Mouse (Mus musculus): ENCODE results near the gene Unc13c.

Unc13c gene

GRCm38 (mm10) chr9:73882393-73882919 is 86.3 kb downstream of the Unc13c start:
- DNase-seq (ENCODE audit: low spot score in 2 of 2): no peak

DNA sequence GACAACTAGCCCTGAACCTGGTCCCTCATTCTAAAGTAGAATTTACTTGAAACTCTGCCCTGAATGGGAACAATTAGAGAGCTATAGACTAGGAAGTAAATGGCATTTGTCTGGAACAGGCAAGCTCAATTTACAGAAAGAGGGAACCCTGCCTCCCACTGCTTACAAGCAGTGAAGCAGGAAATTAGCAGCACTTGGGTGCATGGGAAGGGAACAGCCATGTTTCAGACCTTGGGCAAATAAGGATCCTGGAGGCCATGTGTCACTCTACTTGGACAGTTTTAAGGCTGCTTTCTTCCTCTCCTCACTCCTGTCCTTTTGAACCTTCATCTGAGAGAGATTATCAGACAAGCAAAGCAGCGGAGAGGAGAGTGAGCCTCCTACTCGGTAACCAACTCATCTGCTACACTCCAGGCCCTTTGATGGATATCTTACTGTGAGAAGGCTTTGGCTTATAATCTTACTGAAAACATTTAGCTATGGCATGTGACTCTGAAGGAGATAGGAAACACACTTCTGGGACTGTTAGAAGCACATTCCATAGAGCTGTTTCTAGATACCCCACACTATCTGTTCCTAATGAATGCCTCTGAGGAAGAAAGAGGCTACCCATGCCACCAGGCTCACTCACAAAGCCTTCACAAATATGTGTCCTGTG is 101.2 kb downstream of the Unc13c start:
- DNase-seq (ENCODE audit: low spot score in 2 of 2): no peak

GRCm38 (mm10) chr9:73866666-73867065 is 102.1 kb downstream of the Unc13c start:
- DNase-seq (ENCODE audit: low spot score in 2 of 2): no peak

GRCm38 (mm10) chr9:73859469-73859868 is 109.3 kb downstream of the Unc13c start:
- DNase-seq (ENCODE audit: low spot score in 2 of 2): no peak

- no peak for DNase-seq (ENCODE audit: low spot score in 2 of 2)
These were observed 114.5 kb downstream of the Unc13c start for GRCm38 (mm10) chr9:73854281-73854680.

DNA sequence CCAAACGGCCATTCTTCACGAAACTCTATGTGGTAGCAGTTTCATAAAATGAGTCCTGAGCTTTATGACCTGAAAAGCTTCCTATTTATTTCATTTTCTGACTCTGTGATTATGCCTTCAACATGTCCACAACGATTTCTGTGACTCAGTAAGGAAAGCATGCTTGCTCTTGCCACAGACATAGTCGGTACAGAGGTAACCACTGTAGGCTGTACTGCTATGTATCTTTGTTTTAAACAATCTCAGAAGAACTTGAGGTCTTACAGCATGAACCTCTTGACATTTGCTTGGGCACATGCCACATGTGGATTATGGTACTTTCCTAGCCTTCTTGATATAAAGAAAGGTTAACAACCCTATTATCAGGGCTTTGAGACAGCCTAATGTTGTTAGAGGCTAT is 162.1 kb downstream of the Unc13c start:
- DNase-seq (ENCODE audit: low spot score in 2 of 2): no peak

GRCm38 (mm10) chr9:73774616-73775015 is 194.2 kb downstream of the Unc13c start:
- no peak for DNase-seq (ENCODE audit: low spot score in 2 of 2)

GRCm38 (mm10) chr9:73755185-73755584 is 213.6 kb downstream of the Unc13c start:
- DNase-seq (ENCODE audit: low spot score in 2 of 2): no peak

DNA sequence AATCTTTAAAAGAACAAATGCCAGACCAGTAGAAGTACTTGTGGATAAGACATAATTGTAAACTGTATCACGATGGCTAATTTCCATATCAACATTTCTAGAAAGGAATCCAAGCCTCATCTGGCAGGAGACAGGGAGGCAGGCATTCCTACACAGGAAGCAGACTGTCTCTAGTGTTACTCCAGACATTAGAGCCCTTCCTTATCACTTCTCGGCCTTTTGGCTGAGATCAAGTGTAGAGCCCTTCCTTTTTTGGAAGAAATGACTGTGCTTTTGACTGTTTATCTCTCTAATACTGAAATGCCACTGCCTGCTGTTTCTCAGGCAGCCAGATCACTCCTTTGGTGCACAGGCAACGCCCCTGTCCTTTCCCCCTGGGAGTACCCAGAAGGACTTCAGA is 215.3 kb downstream of the Unc13c start:
- DNase-seq (ENCODE audit: low spot score in 2 of 2): no peak

- DNase-seq (ENCODE audit: low spot score in 2 of 2): no peak
These were observed 217.4 kb downstream of the Unc13c start for GRCm38 (mm10) chr9:73751344-73751743.

DNA sequence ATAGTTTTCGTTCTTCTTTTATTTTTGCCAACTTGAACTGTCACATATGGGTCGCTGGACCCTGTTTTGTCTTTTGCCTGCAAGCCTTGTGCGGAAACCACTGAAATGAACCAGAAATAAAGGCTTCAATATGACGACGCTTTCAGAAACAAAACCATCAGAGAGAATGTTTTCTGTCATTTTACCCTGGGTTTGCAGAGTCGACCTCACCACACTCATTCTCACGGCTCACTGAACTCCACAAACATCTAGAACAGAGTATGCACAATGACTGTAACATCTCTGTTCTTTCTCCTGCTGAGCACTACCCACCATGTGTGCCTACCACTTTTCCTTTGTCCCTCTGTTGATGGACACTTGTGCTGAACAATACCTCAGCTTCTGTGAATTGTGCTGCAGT is 234.3 kb downstream of the Unc13c start:
- no peak for DNase-seq (ENCODE audit: low spot score in 2 of 2)

DNA sequence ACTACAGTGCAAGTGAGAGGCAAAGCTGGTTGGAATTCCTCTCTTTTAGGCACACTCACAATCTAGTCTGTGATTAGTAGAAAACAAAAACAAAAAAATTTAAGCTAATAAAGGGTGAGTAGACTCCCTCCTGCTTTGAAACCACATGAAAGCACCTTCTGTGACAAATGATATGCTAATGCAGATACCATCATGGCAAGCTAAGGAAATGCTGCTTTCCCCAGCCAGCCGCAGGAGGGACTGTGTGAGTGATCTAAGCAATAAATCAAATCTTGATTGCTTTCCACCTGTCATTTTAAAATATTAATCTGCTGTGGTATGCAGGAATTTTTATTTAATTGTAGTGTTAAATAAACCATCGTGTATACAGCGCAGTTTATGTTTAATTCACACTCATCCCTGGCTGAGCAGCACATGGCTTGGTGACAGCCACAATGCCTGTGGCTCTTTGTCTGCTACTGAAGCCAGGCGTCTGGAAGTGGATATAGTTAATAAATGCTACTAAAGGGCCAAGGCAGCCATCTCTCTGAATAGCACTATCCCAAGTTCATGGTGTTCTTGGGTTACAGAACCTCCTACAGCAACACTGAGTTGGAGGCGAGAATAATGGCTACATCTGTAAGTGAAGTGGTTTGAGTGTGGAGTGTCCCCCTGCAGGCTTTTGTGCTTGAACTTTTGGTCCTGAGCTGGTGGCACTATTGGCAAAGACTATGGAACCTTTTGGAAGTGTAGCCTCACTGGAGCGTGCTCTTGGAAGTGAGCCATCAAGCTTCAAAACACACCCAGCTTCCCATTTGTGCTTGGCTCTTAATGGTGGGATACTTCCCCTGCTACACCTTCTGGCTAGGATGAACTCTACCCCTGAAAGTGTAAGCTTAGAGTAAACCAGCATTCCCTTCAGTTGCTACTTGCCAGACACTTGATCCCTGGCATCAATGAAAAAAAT is 242.8 kb downstream of the Unc13c start:
- DNase-seq (ENCODE audit: low spot score in 2 of 2): no peak

GRCm38 (mm10) chr9:73724776-73725175 is 244.0 kb downstream of the Unc13c start:
- DNase-seq (ENCODE audit: low spot score in 2 of 2): no peak

DNA sequence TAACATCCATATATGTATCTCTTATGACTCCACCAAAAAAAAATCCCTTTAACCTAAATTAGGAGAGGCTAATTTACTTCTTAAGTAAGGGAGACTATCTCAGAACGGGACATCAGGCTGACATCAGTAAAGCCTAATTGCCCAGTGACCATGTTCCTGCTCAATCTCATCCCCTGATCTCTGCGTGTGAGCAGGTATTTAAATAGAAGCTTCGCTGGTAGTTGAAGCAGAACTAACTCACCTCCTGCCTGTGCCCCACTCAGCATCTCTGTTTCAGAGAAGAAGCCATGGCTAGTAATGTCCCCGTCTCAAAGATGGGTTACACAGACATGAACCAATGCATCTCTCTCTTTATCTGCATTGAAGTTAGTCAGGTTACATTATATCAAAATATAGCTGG is 255.3 kb downstream of the Unc13c start:
- no peak for DNase-seq (ENCODE audit: low spot score in 2 of 2)

DNA sequence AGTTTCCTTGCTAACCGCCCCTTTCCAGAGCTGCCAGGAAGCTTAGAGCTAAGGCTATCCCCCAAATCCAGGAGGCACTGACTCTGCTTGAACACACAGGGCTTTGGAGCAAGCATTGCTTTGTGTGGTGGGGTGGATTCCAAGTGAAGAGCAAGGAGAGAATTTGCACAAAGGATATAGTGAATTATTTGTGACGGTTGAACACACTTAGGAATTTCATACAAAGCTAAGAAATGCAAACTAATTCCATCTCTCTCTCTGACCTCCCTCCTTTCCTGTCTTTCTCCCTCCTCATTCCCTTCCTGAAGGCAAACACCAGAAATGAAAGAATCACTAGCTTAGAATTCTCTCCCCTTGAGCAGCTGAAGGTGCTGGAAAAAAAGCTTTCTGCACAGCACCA is 271.7 kb downstream of the Unc13c start:
- no peak for DNase-seq (ENCODE audit: low spot score in 2 of 2)

DNA sequence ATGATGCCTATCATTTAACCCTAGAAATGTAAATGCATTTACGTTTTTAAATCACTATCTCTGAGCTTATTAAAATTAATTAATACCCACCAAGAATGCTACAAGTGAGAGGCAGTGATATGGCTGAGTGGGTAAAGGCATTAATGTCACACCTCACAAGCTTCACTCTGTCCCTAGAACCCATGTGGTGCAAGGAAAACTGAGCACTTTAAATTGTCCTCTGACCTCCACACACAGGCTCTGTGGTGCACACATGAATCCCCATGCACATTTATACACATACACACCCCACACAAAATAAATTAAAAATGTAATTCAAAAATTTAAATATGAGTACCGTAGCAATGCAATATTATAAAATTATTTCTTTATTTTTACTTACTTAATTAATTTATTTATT is 287.2 kb downstream of the Unc13c start:
- no peak for DNase-seq (ENCODE audit: low spot score in 2 of 2)

DNA sequence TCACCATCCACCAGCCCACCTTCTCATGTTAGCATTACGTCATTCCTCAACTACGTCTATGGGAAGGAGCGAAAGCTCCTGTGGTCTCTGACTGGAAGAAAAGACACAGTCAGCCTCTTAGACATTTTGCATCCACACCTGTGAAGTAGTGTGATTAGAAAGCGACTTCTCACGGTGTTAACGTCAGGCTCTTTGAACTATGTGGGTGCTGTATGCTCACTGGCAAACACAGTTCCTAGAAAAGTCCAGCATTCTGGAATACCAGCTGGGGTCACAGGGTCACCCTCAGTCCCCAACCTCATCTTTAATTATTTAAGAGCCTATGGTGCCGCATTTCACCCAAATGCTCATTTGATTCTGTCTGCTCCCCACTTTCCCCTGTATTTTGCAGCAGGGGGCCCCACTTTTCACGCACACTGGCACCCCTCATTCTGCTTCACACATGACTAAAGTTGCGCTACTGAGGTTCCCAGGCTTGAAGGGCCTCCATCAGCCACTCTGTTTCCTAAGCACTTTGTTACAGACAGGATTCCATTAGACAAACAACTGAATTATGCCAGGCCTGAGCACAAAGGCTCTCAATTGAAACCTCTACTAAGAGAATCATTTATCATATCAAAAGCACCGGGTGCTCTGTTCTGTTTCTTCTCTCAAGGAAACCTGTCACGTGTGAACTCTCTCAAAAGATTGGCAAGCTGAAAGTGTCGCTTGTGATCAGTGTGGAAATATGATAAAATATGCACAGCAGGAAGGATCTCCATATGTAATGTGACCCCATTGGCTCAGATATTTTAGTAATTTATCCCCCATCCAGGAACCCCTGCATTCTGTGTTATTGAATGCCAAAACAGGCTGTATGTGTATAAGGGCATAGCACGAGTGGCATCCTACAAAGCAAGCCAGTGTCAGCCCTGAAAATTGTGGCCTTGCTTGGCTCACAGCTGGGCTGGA is 287.9 kb downstream of the Unc13c start:
- DNase-seq (ENCODE audit: low spot score in 2 of 2): no peak

DNA sequence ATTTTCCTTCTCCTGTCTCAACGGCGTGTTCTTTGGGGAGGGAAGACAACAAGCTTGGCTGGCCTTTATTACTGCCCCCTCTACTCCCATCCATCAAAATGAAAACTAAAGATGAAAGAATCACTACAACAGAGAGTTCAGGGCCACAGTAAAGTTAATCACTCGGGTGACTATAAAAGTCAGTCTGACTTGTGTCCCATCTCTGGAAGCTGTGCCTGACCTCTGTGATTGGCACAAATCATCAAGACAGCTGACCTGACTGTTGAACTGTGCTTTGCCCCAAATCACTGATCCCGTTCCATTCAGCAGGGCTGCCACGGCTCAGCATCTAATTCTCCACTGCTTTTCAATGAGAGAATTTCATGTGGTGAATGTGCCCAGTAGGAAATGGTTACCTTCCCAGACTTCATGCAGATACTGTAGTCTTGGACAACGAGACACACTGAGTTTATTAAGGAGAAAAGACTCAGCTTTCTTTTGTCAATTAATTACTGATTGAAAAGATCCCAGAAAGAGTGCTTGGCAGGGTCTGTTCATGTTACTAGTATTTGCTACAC is 297.0 kb downstream of the Unc13c start:
- DNase-seq (ENCODE audit: low spot score in 2 of 2): no peak

GRCm38 (mm10) chr9:73670040-73670439 is 298.7 kb downstream of the Unc13c start:
- DNase-seq (ENCODE audit: low spot score in 2 of 2): no peak

DNA sequence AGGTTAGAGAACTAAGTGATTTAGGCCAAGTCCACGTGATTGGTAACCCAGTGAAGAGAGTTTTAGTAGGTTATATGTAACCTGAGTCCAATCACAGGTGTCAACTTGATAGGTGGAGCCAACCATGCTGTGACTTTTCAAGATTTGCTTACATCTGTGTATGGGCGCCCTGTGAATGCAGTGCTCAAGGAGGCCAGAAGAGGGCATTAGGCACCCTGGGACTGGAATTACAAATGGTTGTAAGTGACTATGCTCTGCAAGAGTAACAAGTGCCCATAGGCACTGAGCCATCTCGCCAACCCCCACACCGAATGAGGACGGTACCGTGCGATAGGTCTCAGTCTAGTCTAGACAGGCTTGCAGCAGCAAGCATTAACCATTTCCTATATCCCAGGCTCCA is 305.9 kb downstream of the Unc13c start:
- DNase-seq (ENCODE audit: low spot score in 2 of 2): no peak

DNA sequence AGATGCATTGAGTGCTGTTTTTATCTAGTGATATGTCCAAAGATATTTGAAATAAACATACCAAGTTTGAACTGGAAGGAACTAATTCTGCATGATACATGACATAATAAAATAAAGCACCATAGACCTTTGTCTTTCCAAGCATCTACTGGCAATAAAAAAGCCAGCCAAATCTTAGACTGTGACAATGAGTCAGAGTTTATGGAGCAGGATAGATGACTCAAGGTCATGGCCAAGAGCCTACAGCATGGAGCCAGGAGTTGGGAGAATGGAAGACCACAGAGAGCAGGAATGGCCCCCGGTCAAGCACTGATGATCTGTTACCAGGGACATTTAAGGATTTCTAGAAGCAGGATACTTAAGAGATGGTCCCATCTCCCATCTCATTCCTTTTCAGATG is 319.7 kb downstream of the Unc13c start:
- DNase-seq (ENCODE audit: low spot score in 2 of 2): no peak
